Mouse (Mus musculus) layer of hippocampus, postnatal 25 days (tissue): Measurements from ENCODE around the gene Slc25a41. TPM values are rescaled to one million over a fixed set of nuclear protein-coding genes. Genes with fewer than 3 reads are reported as not detected.

ENCODE experiments used
- DNase-seq, 2 experiments: peaks; one replicate each; pipeline ENCODE4 v3.0.0; 2022; ENCODE audit warnings: mixed read lengths in 2 of 2, low spot score in 1 of 2; ENCODE audit errors: extremely low spot score in 1 of 2
- total RNA-seq, 2 experiments: library from RNA; stranded (reverse); gene quantifications; 2 replicates each; pipeline ENCODE4 v1.2.3; 2021

The Slc25a41 gene
- total RNA-seq, 2 experiments from 2014 or later: 0.22 TPM; not detected in 1

DNA sequence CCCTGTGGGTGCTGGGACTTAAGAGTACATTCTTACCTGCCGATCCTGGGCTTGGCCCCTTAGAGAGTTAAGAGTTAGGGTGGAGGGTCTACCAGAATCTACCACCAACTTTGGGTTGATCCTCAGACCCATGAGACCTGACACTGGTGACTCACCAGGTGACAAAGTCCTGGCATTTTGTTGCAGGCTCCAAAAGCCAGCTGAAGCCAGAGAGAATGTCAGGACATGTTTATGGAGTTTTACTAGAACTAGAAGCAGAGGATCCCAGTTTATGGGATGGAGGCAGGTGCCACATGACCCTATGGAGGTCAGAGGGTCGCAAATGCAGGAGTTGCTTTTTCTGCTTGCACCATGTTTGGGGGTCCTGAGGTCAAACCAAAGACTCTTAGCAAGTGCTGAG is 44.9 kb downstream of the Slc25a41 start:
- DNase-seq: no peak

GRCm38 (mm10) chr17:56995046-56995445 is 46.4 kb downstream of the Slc25a41 start:
- DNase-seq: no peak

DNA sequence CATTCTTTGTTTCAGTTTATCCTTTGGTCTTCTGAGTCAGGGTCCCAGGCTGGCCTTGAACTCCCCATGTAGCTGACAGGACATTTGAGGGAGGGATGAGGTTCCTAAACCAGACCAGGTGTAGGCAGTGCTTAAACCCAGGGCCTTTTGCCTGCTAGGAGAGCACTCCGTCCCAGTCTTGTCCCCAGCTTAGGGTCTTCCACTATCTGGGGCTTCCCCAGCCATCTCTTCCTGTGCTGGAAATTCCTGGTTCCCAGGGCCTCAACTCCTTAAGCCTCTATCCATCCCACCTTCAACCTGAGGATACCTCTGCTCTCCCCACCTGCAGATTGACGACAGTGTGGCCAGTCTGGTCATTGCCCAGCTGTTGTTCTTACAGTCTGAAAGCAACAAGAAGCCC is 50.5 kb downstream of the Slc25a41 start:
- DNase-seq: peak in 1 of 2 experiments; percentile 4

DNA sequence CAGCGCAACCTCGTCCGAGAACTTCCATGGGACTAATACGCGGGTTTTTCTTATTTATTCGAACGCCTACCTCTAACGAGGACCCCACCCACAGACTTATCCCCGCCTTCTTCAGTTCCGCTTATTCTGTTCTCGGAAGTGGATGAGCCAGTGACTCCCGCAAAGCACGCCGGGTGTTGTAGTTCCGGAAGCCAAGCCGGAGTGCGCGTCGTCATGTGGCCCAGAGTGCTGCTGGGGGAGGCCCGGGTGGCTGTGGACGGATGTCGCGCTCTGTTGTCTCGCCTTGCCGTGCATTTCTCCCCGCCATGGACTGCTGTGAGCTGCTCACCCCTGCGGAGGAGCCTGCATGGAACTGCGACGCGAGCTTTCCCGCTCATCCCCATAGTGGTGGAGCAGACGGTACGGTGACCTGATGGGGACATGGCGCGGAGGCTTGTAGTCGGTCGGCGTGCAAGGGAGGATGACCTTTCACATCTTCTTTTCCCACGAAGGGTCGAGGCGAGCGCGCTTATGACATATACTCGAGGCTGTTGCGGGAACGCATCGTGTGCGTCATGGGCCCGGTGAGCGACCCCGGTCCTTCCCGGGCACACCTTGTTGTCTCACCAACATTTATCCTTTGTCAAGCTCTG is 51.2 kb downstream of the Slc25a41 start, which contains the start of gene Clpp:
Gene Clpp, plus strand, starts transcription at position 191 of the 632 bp plus-strand sequence.
- DNase-seq: peak; percentile 80 to 86

DNA sequence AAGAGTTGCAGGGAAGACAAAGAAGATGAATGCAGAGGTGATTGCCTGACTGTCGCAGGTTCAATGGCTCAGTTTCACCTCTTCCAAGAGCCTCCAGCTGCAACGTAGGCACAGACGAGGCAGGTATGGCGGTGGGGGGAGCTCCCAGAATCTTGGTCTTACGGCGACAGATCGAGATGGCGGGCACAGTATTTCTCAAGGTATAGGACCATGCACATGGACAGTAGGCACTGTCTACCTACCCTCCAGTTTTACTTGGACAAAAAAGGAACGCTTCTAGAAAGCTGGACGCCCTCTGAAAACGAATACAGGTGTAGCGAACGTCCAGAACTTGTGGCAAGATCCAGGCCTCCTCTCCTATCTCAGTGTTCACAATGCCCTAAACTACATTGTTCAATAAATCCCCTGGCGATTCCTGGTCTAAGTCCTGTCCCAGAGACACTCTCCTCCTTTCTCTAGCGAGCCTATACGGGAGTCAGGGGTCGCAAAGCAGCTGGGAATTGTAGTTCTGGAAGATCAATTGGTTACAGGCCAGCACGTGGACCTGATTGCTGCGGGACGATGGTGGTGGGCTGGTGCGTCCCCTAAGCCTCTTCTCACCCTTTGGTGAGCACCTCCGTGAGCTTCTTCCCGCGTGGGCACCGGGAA is 51.9 kb downstream of the Slc25a41 start:
- DNase-seq: peak in 1 of 2 experiments; percentile 56

DNA sequence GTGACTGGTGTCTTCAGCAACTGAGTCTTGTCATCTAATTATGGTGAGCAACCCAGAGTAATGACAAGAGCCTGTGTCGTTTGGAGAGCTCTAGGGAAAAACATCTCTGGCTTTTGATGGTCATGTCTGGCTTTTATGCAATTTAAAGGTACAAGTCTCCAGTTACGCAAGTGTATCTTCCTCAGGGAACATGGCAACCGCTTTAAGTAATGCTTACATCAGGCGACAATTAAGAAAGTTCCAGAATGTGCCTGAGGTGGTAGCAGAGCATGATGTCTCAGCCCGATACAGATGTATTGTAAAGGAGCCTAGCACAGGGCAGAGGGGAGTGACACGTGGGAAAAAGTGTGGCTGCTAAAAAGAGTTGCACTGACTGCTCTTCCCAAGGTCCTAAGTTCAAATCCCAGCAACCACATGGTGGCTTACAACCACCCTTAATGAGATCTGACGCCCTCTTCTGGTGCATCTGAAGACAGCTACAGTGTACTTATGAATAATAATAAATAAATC is 52.5 kb downstream of the Slc25a41 start:
- no peak for DNase-seq

GRCm38 (mm10) chr17:56988441-56988840 is 53.0 kb downstream of the Slc25a41 start:
- no peak for DNase-seq

DNA sequence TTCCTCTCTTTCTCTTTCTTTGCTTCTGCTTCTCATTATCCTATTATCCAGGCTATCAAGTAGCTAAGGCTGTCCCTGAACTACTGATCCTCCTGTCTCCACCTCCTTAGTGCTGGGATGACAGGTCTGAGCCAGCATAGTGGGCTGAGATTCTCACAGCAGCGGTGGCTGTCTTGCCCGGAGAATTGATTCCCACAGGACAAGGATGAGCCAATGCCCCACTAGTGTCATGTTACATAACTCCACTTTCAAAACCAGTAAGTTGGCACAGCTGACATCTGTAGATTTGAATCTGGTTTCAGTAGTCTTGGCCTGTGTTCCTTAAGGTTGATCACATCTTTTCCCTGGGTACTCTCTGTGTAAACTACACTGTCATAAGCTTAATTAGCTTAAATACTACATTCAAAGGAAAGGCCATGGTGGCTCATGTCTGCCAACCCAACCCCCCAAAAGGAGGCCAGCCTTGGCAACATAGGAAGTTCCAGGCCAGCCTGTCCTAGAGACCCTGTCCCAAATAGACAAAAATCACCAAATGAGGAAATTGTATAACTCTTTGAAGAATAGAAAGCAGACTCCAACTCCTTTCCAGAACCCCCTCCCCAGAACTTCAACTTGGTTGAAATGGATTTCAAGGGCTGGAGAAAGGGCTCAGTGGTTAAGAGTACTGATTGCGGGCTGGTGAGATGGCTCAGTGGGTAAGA is 55.2 kb downstream of the Slc25a41 start:
- DNase-seq: no peak

- DNase-seq: no peak
These were observed 55.8 kb downstream of the Slc25a41 start for GRCm38 (mm10) chr17:56985656-56986055.

DNA sequence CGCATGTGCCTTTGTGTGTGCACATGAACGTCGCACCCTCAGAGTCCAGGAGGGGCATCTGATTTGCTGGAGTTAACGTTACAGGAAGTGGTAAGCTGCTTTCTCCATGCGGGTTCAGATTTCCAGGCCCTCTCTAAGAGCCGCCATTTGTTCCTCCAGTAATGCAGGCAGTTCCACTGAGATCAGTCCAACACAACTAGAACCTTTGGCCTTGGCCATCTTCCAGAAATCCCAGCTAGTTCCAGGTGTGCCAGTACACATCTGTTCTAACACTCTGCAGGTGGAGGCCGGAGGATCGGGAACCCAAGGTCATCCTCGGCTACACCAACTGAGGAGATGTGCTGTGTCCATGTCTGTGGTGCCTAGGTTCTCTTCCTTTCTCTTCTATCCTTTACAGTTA is 56.6 kb downstream of the Slc25a41 start:
- no peak for DNase-seq

Other genes starting within 250 kb of the Slc25a41 start
- gene Rfx2, start 210.6 kb downstream of the Slc25a41 start, total RNA-seq: 1 to 10 TPM; 3.8 to 4.4 TPM
- gene Acsbg2, start 167.2 kb downstream of the Slc25a41 start, total RNA-seq: not detected
- under 1 TPM; 0.10 to 0.14 TPM for gene 1700061G19Rik, start 166.2 kb downstream of the Slc25a41 start, total RNA-seq
- gene Mllt1, start 106.2 kb downstream of the Slc25a41 start, total RNA-seq: 10 to 100 TPM; 66.7 to 79.9 TPM
- not detected for gene Acer1, start 59.5 kb downstream of the Slc25a41 start, total RNA-seq
- gene Clpp, start 51.3 kb downstream of the Slc25a41 start, total RNA-seq: 10 to 100 TPM; 57.8 to 68.3 TPM
- gene Alkbh7, start 44.3 kb downstream of the Slc25a41 start, total RNA-seq: 10 to 100 TPM; 22.8 to 24.1 TPM
- gene Pspn, start 41.6 kb downstream of the Slc25a41 start, total RNA-seq: not detected
- gene Gtf2f1, start 30.4 kb downstream of the Slc25a41 start, total RNA-seq: 10 to 100 TPM; 59.7 to 60.1 TPM
- not detected for gene Gm17949, start 30.2 kb downstream of the Slc25a41 start, total RNA-seq
- 100 to 1,000 TPM; 113 to 117 TPM for gene Khsrp, start 10.1 kb downstream of the Slc25a41 start, total RNA-seq
- gene Crb3, start 17.5 kb upstream of the Slc25a41 start, total RNA-seq: under 1 TPM in 1 of 2 experiments, not detected in 1; 0.99 TPM
- gene Slc25a23, start 18.2 kb upstream of the Slc25a41 start, total RNA-seq: 100 to 1,000 TPM; 351 to 373 TPM
- 1 to 10 TPM in 1 of 2 experiments, under 1 TPM in 1; 0.47 to 2.0 TPM for gene Dennd1c, start 36.9 kb upstream of the Slc25a41 start, total RNA-seq
- gene Tubb4a, start 46.1 kb upstream of the Slc25a41 start, total RNA-seq: 100 to 1,000 TPM; 633 to 647 TPM
- under 1 TPM; 0.54 to 0.85 TPM for gene Tnfsf9, start 63.7 kb upstream of the Slc25a41 start, total RNA-seq
- under 1 TPM in 1 of 2 experiments, not detected in 1; 0.61 TPM for gene Cd70, start 108.1 kb upstream of the Slc25a41 start, total RNA-seq
- not detected for gene Tnfsf14, start 152.5 kb upstream of the Slc25a41 start, total RNA-seq
- 1 to 10 TPM in 1 of 2 experiments, under 1 TPM in 1; 0.98 to 1.3 TPM for gene C3, start 186.5 kb upstream of the Slc25a41 start, total RNA-seq
- gene Gpr108, start 206.8 kb upstream of the Slc25a41 start, total RNA-seq: 10 to 100 TPM; 20.4 to 23.3 TPM
- 1 to 10 TPM; 5.9 to 7.4 TPM for gene Trip10, start 207.8 kb upstream of the Slc25a41 start, total RNA-seq
- gene Vav1, start 237.4 kb upstream of the Slc25a41 start, total RNA-seq: 1 to 10 TPM; 3.3 to 3.5 TPM